Mouse (Mus musculus): ENCODE data around the gene Tomm6.

- TF ChIP-seq CTCF (IDR thresholded peaks at IDR 0.05; ENCODE audit: insufficient read depth, low read length) (no peak), POLR2A (IDR thresholded peaks at IDR 0.05; ENCODE audit: borderline replicate concordance, extremely low read depth, low read depth, low read length) (no peak)
These were observed 5.3 kb downstream of the Tomm6 start for GRCm38 (mm10) chr17:47682836-47683235.
